Mouse (Mus musculus): ENCODE measurements around the gene Nanos3.

Gene Nanos3

GRCm38 (mm10) chr8:84183261-84184084 lies 1.5 kb downstream of the Nanos3 start:
- DNase-seq (ENCODE audit: low spot score in 2 of 2) = peak in 1 of 2 experiments; percentile 55

GRCm38 (mm10) chr8:84182833-84183232 lies 2.2 kb downstream of the Nanos3 start:
- DNase-seq (ENCODE audit: low spot score in 2 of 2) = no peak

- peak in 1 of 2 experiments; percentile 61 for DNase-seq (ENCODE audit: low spot score in 2 of 2)
Observed at GRCm38 (mm10) chr8:84180530-84181190, 4.4 kb downstream of the Nanos3 start.

- DNase-seq (ENCODE audit: low spot score in 2 of 2) = no peak
Observed at GRCm38 (mm10) chr8:84179946-84180345, 5.1 kb downstream of the Nanos3 start.

- DNase-seq (ENCODE audit: low spot score in 2 of 2) = no peak
Observed at GRCm38 (mm10) chr8:84178592-84178991, 6.4 kb downstream of the Nanos3 start.

GRCm38 (mm10) chr8:84177405-84177804 lies 7.6 kb downstream of the Nanos3 start:
- no peak for DNase-seq (ENCODE audit: low spot score in 2 of 2)

- no peak for DNase-seq (ENCODE audit: low spot score in 2 of 2)
Observed at GRCm38 (mm10) chr8:84176560-84176959, 8.5 kb downstream of the Nanos3 start.

GRCm38 (mm10) chr8:84173861-84174260 lies 11.2 kb downstream of the Nanos3 start:
- DNase-seq (ENCODE audit: low spot score in 2 of 2) = no peak

- DNase-seq (ENCODE audit: low spot score in 2 of 2) = no peak
Observed at GRCm38 (mm10) chr8:84170096-84170495, 14.9 kb downstream of the Nanos3 start.

GRCm38 (mm10) chr8:84167696-84168095 lies 17.3 kb downstream of the Nanos3 start:
- no peak for DNase-seq (ENCODE audit: low spot score in 2 of 2)

- no peak for DNase-seq (ENCODE audit: low spot score in 2 of 2)
Observed at GRCm38 (mm10) chr8:84157620-84158019, 27.4 kb downstream of the Nanos3 start.

GRCm38 (mm10) chr8:84149181-84149580 lies 35.8 kb downstream of the Nanos3 start:
- no peak for DNase-seq (ENCODE audit: low spot score in 2 of 2)

GRCm38 (mm10) chr8:84148531-84148850 lies 36.5 kb downstream of the Nanos3 start:
- DNase-seq (ENCODE audit: low spot score in 2 of 2) = no peak

GRCm38 (mm10) chr8:84147769-84148530 lies 37.1 kb downstream of the Nanos3 start, which contains the start of the genes Cc2d1a and 4930432K21Rik:
TSS of gene Cc2d1a (minus strand) at chr8:84147936.
TSS of gene 4930432K21Rik (plus strand) at chr8:84148025.
- peak; percentile 97 to 98 for DNase-seq (ENCODE audit: low spot score in 2 of 2)

GRCm38 (mm10) chr8:84147324-84147766 lies 37.7 kb downstream of the Nanos3 start:
- peak in 1 of 2 experiments; percentile 46 for DNase-seq (ENCODE audit: low spot score in 2 of 2)

GRCm38 (mm10) chr8:84144636-84145245 lies 40.3 kb downstream of the Nanos3 start:
- DNase-seq (ENCODE audit: low spot score in 2 of 2) = no peak

GRCm38 (mm10) chr8:84140838-84141237 lies 44.2 kb downstream of the Nanos3 start:
- DNase-seq (ENCODE audit: low spot score in 2 of 2) = no peak

GRCm38 (mm10) chr8:84137848-84138247 lies 47.2 kb downstream of the Nanos3 start:
- DNase-seq (ENCODE audit: low spot score in 2 of 2) = peak in 1 of 2 experiments; percentile 30

GRCm38 (mm10) chr8:84132225-84132624 lies 52.8 kb downstream of the Nanos3 start:
- DNase-seq (ENCODE audit: low spot score in 2 of 2) = peak in 1 of 2 experiments; percentile 28

- peak in 1 of 2 experiments; percentile 49 for DNase-seq (ENCODE audit: low spot score in 2 of 2)
Observed at GRCm38 (mm10) chr8:84130806-84131205, 54.2 kb downstream of the Nanos3 start.

GRCm38 (mm10) chr8:84128277-84128676 lies 56.7 kb downstream of the Nanos3 start:
- peak in 1 of 2 experiments; percentile 43 for DNase-seq (ENCODE audit: low spot score in 2 of 2)

All from right cerebral cortex, postnatal 10 days (tissue).